Mouse (Mus musculus) lung, adult 2 months (tissue): ENCODE results near the gene Strbp.

Source experiments
- CTCF ChIP-seq: fragments of 200-500 bp; IDR thresholded peaks from 2 replicates; pipeline ENCODE4 v1.5.1; 2011; ENCODE audit warnings: mild to moderate bottlenecking, low read length, control low read depth; ENCODE audit not compliant: insufficient read depth
- POLR2A ChIP-seq: fragments of 200-500 bp; IDR thresholded peaks from 2 replicates; pipeline ENCODE4 v1.6.1; 2011; ENCODE audit warnings: low read depth, mild to moderate bottlenecking, control low read depth, low read length, borderline replicate concordance; ENCODE audit errors: extremely low read depth

- TF ChIP-seq CTCF, result no peak
- no peak for TF ChIP-seq POLR2A
Measured at GRCm38 (mm10) chr2:37452376-37452760, 251.3 kb downstream of the Strbp start.
